Mouse (Mus musculus): ENCODE measurements around the gene Slc25a5. TPM values are rescaled to one million over a fixed set of nuclear protein-coding genes. Genes with fewer than 3 reads are reported as not detected.

The Slc25a5 gene
- total RNA-seq, 2 experiments from 2014 or later: 217 to 231 TPM

DNA sequence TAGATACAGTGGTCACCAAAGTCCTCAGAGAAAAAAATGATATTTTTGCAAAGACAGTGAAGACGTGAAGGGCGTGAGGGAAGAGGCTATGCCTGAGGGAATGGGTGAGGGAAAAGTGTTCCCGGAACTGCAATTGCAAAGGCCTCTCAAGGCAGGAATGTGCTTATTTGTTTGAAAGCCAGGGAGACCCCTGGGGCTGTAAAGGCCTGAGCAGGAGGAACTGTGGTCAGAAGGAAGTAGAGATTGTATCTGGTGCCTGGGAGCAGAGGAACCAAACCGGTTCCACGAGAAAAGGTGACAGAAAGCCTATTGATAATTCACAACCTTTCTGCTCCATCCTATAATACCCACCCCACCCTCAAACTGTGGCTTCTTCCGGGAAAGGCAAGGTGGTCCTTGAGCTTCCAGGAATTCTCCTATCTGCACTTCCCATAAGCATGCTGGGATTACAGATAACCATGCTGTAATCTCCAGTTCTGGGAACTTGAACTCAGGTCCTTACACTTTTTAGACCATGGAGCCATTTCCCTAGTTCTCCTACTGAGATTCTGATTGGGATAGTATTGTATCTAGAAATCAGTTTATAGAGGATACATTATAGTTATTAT is 41.7 kb downstream of the Slc25a5 start:
- DNase-seq: no peak

DNA sequence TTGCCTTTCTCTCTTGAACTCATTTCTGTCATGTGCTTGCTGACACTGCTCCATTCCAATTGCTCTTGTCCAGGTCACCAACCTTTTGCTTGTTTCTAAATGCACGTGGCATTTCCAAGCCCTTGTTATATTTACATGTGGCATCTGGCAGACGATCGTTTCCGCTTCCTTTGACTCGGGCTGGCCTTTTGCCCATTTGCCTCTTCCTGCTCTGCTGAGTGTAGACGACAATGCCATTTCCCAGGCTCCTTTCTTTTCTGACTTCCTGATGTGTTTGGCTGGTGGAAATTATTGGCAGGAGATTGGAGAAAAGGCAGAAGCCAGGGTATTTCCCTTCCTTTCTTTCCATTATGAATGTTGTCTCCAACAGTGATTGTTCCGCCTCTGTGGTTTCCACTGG is 43.9 kb downstream of the Slc25a5 start:
- DNase-seq: peak; percentile 18

- no peak for DNase-seq
Measured at GRCm38 (mm10) chrX:36841698-36842097, 46.2 kb downstream of the Slc25a5 start.

GRCm38 (mm10) chrX:36843346-36843990 is 48.0 kb downstream of the Slc25a5 start:
- no peak for DNase-seq

- DNase-seq: no peak
Measured at GRCm38 (mm10) chrX:36847152-36847551, 51.7 kb downstream of the Slc25a5 start.

Other genes with a start within 250 kb of the Slc25a5 start
- gene Pgrmc1, start 197.4 kb upstream of the Slc25a5 start, total RNA-seq (2021): 10 to 100 TPM; 27.4 to 28.4 TPM
- gene Akap17b, start 150.3 kb upstream of the Slc25a5 start, total RNA-seq (2021): 1 to 10 TPM; 1.7 to 1.8 TPM
- gene Slc25a43, start 52.0 kb upstream of the Slc25a5 start, total RNA-seq (2021): under 1 TPM; 0.40 to 0.41 TPM
- gene Ube2a, start 78.2 kb downstream of the Slc25a5 start, total RNA-seq (2021): 10 to 100 TPM; 45.4 to 45.8 TPM
- gene C330007P06Rik, start 78.5 kb downstream of the Slc25a5 start, total RNA-seq (2021): 10 to 100 TPM; 12.1 to 13.8 TPM
- gene Nkrf, start 107.2 kb downstream of the Slc25a5 start, total RNA-seq (2021): 1 to 10 TPM; 3.4 to 4.6 TPM
- gene Sept6, start 196.1 kb downstream of the Slc25a5 start, total RNA-seq (2021): 10 to 100 TPM; 10.7 to 13.5 TPM

Data from gastrocnemius, postnatal 10 days (tissue).